Mouse (Mus musculus): ENCODE results near the gene Sdhaf1. TPM values are rescaled to one million over a fixed set of nuclear protein-coding genes. Genes with fewer than 3 reads are reported as not detected.

Gene Sdhaf1
- polyA plus RNA-seq, 1 experiment = 6.1 TPM

- Histone ChIP-seq H3K27ac (ENCODE audit: control insufficient read depth, insufficient read depth, low read depth, low read length) (no peak overlapping the region), H3K27me3 (ENCODE audit: control insufficient read depth, insufficient read depth, low read length) (no peaks in the 10 kb centered on the region), H3K36me3 (ENCODE audit: control insufficient read depth, insufficient read depth, low read length) (no peaks in the 10 kb centered on the region), H3K4me3 (ENCODE audit: control insufficient read depth, low read depth, low read length) (no peak overlapping the region), H3K4me1 (ENCODE audit: control insufficient read depth, insufficient read depth, low read length) (peaks cover 12% of the 10 kb centered on the region)
- no peak for TF ChIP-seq CTCF (IDR thresholded peaks at IDR 0.05; ENCODE audit: control insufficient read depth, insufficient read depth, insufficient replicate concordance, low read depth, low read length)
These were observed 10.9 kb upstream of the Sdhaf1 start for GRCm38 (mm10) chr7:30334563-30334962.

DNA sequence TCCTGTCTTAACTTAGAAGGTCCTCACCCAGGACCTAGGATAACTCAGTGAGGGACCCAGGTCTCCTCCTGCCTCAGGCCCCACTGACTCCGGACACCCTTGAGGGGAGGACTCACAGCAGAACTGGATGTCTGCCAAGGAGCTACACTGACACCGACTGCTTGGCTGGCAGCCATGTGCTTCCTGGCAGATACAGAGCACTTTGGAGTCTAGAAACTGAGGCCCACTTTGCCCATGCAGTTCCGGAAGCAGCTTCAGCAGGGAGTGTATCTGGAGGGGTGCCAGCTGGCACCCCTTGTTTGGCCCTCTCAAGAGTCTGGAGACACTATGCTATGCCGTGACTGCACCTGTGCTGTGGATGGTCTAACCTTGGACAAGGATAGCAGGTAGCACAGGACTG is 9.7 kb upstream of the Sdhaf1 start:
- Histone ChIP-seq H3K27ac (ENCODE audit: control insufficient read depth, insufficient read depth, low read depth, low read length) (no peak overlapping the region), H3K4me3 (ENCODE audit: control insufficient read depth, low read depth, low read length) (no peak overlapping the region), H3K36me3 (ENCODE audit: control insufficient read depth, insufficient read depth, low read length) (no peaks in the 10 kb centered on the region), H3K27me3 (ENCODE audit: control insufficient read depth, insufficient read depth, low read length) (no peaks in the 10 kb centered on the region), H3K4me1 (ENCODE audit: control insufficient read depth, insufficient read depth, low read length) (peaks cover 12% of the 10 kb centered on the region)
- TF ChIP-seq POLR2A (IDR thresholded peaks at IDR 0.05; ENCODE audit: control insufficient read depth, low read depth, low read length) = no peak
- TF ChIP-seq CTCF (IDR thresholded peaks at IDR 0.05; ENCODE audit: control insufficient read depth, insufficient read depth, insufficient replicate concordance, low read depth, low read length) = no peak

DNA sequence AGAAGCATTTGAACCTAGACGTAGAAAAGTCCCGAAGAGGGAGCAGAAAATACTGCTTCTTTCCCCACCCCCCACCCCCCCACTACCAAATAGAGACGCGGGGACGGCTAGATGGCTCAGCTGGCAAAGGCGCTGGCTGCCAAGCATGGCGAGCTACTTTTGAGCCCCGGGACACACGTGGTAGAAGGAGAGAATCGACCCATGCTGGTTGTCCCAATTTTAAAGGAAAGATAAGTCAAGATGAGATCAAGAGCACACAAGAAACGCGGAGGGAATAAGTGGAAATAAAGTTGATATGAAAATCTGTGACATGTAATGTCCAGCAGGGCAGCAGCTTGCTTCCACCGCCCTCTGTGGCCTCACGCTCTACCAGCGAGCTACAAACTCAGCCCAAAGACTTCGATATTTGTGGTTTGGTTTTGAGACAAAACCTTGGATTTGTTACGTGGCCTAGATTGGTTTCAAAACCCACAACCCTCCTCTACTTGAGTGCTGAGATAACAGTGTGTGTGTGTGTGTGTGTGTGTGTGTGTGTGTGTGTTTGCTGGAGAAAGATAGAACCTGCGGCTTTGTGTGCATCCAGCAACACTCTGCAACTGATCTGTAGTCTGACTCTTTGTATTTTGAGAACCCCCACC is 9.0 kb upstream of the Sdhaf1 start:
- H3K36me3 ChIP-seq (ENCODE audit: control insufficient read depth, insufficient read depth, low read length) = no peaks in the 10 kb centered on the region
- no peaks in the 10 kb centered on the region for H3K27me3 ChIP-seq (ENCODE audit: control insufficient read depth, insufficient read depth, low read length)
- H3K4me1 ChIP-seq (ENCODE audit: control insufficient read depth, insufficient read depth, low read length) = peaks cover 12% of the 10 kb centered on the region
- H3K27ac ChIP-seq (ENCODE audit: control insufficient read depth, insufficient read depth, low read depth, low read length) = no peak overlapping the region
- H3K4me3 ChIP-seq (ENCODE audit: control insufficient read depth, low read depth, low read length) = no peak overlapping the region
- no peak for TF ChIP-seq POLR2A (IDR thresholded peaks at IDR 0.05; ENCODE audit: control insufficient read depth, low read depth, low read length)

DNA sequence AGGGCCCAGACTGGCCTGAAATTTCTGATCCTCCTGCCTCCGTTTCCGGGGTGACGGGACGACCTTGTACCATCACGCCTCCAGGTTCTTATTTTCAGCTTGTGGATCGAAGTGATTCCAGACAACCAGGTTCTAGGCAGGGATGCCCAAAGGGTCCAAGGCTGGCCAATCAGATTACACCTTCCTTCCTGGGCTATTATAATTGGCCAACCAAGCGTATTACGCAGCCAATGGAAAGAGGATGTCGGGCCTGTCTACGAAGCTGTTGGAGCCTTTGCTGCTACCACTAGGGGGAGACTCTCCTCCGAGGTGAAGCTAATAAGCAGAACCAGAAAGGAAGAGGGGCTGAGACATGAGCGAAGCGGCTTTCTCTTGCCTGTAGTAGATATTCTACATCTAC is 8.2 kb upstream of the Sdhaf1 start:
- peaks cover 13% of the 10 kb centered on the region for H3K4me1 ChIP-seq (ENCODE audit: control insufficient read depth, insufficient read depth, low read length)
- H3K4me3 ChIP-seq (ENCODE audit: control insufficient read depth, low read depth, low read length) = peak overlapping the region; percentile 32
- TF ChIP-seq POLR2A (IDR thresholded peaks at IDR 0.05; ENCODE audit: control insufficient read depth, low read depth, low read length) = no peak
- peak; percentile 86; the same call in 1 of the 2 replicates for TF ChIP-seq CTCF (IDR thresholded peaks at IDR 0.05; ENCODE audit: control insufficient read depth, insufficient read depth, insufficient replicate concordance, low read depth, low read length)
- H3K36me3 ChIP-seq (ENCODE audit: control insufficient read depth, insufficient read depth, low read length) = no peaks in the 10 kb centered on the region
- H3K27me3 ChIP-seq (ENCODE audit: control insufficient read depth, insufficient read depth, low read length) = no peaks in the 10 kb centered on the region
- H3K27ac ChIP-seq (ENCODE audit: control insufficient read depth, insufficient read depth, low read depth, low read length) = no peak overlapping the region

DNA sequence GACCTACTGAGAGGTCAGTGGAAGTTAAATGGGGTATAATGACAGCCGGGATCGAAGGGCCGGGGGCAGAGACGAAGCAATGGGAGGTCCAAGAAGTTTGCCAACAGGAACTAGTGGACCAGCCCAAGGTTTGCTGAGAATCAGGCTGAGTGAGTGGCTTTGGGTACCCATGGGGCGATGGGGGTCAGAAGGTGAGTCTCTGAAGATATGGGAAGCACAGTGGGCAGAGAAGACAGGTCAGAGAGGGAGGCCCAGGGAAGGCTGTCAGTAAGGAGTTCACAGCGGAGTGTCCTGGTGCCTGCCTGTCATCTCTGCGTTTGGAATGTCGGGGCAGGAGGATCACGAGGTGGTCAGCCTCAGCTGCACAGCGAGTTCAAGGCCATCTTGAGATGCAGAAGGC is 4.7 kb upstream of the Sdhaf1 start:
- H3K27ac ChIP-seq (ENCODE audit: control insufficient read depth, insufficient read depth, low read depth, low read length) = no peak overlapping the region
- H3K4me1 ChIP-seq (ENCODE audit: control insufficient read depth, insufficient read depth, low read length) = peaks cover 9% of the 10 kb centered on the region
- TF ChIP-seq POLR2A (IDR thresholded peaks at IDR 0.05; ENCODE audit: control insufficient read depth, low read depth, low read length) = no peak
- H3K36me3 ChIP-seq (ENCODE audit: control insufficient read depth, insufficient read depth, low read length) = no peaks in the 10 kb centered on the region
- H3K4me3 ChIP-seq (ENCODE audit: control insufficient read depth, low read depth, low read length) = no peak overlapping the region
- no peaks in the 10 kb centered on the region for H3K27me3 ChIP-seq (ENCODE audit: control insufficient read depth, insufficient read depth, low read length)

GRCm38 (mm10) chr7:30327140-30327539 is 3.4 kb upstream of the Sdhaf1 start:
- no peak overlapping the region for H3K27ac ChIP-seq (ENCODE audit: control insufficient read depth, insufficient read depth, low read depth, low read length)
- H3K4me3 ChIP-seq (ENCODE audit: control insufficient read depth, low read depth, low read length) = no peak overlapping the region

GRCm38 (mm10) chr7:30326427-30326826 is 2.7 kb upstream of the Sdhaf1 start:
- no peak overlapping the region for H3K4me3 ChIP-seq (ENCODE audit: control insufficient read depth, low read depth, low read length)
- no peaks in the 10 kb centered on the region for H3K27me3 ChIP-seq (ENCODE audit: control insufficient read depth, insufficient read depth, low read length)
- no peak overlapping the region for H3K27ac ChIP-seq (ENCODE audit: control insufficient read depth, insufficient read depth, low read depth, low read length)
- H3K36me3 ChIP-seq (ENCODE audit: control insufficient read depth, insufficient read depth, low read length) = no peaks in the 10 kb centered on the region
- TF ChIP-seq CTCF (IDR thresholded peaks at IDR 0.05; ENCODE audit: control insufficient read depth, insufficient read depth, insufficient replicate concordance, low read depth, low read length) (no peak), POLR2A (IDR thresholded peaks at IDR 0.05; ENCODE audit: control insufficient read depth, low read depth, low read length) (no peak)
- H3K4me1 ChIP-seq (ENCODE audit: control insufficient read depth, insufficient read depth, low read length) = peaks cover 6% of the 10 kb centered on the region

More at GRCm38 (mm10) chr7:30327140-30327539, 3.4 kb upstream of the Sdhaf1 start:
- H3K27me3 ChIP-seq (ENCODE audit: control insufficient read depth, insufficient read depth, low read length) = no peaks in the 10 kb centered on the region
- no peaks in the 10 kb centered on the region for H3K36me3 ChIP-seq (ENCODE audit: control insufficient read depth, insufficient read depth, low read length)
- no peak for TF ChIP-seq POLR2A (IDR thresholded peaks at IDR 0.05; ENCODE audit: control insufficient read depth, low read depth, low read length)
- TF ChIP-seq CTCF (IDR thresholded peaks at IDR 0.05; ENCODE audit: control insufficient read depth, insufficient read depth, insufficient replicate concordance, low read depth, low read length) = no peak
- H3K4me1 ChIP-seq (ENCODE audit: control insufficient read depth, insufficient read depth, low read length) = peaks cover 4% of the 10 kb centered on the region

- Histone ChIP-seq H3K27me3 (ENCODE audit: control insufficient read depth, insufficient read depth, low read length) (no peaks in the 10 kb centered on the region), H3K27ac (ENCODE audit: control insufficient read depth, insufficient read depth, low read depth, low read length) (no peak overlapping the region), H3K4me1 (ENCODE audit: control insufficient read depth, insufficient read depth, low read length) (peaks cover 7% of the 10 kb centered on the region), H3K36me3 (ENCODE audit: control insufficient read depth, insufficient read depth, low read length) (no peaks in the 10 kb centered on the region), H3K4me3 (ENCODE audit: control insufficient read depth, low read depth, low read length) (no peak overlapping the region)
- TF ChIP-seq CTCF (IDR thresholded peaks at IDR 0.05; ENCODE audit: control insufficient read depth, insufficient read depth, insufficient replicate concordance, low read depth, low read length) (peak; percentile 41; the same call in 1 of the 2 replicates), POLR2A (IDR thresholded peaks at IDR 0.05; ENCODE audit: control insufficient read depth, low read depth, low read length) (no peak)
These were observed 1.7 kb upstream of the Sdhaf1 start for GRCm38 (mm10) chr7:30325364-30325763.
